Mouse (Mus musculus) ovary, postnatal 36 days (tissue): ENCODE measurements around the gene Ankmy1.
A peak's percentile ranks its signal among the peaks of the same experiment; 100 is the strongest.

ENCODE experiments used
- DNase-seq: peaks from one replicate; pipeline ENCODE4 v3.0.0; 2022; ENCODE audit warnings: low spot score, mixed read lengths

The Ankmy1 gene

GRCm38 (mm10) chr1:92911721-92912138 lies 9.0 kb upstream of the Ankmy1 start:
- no peak for DNase-seq

DNA sequence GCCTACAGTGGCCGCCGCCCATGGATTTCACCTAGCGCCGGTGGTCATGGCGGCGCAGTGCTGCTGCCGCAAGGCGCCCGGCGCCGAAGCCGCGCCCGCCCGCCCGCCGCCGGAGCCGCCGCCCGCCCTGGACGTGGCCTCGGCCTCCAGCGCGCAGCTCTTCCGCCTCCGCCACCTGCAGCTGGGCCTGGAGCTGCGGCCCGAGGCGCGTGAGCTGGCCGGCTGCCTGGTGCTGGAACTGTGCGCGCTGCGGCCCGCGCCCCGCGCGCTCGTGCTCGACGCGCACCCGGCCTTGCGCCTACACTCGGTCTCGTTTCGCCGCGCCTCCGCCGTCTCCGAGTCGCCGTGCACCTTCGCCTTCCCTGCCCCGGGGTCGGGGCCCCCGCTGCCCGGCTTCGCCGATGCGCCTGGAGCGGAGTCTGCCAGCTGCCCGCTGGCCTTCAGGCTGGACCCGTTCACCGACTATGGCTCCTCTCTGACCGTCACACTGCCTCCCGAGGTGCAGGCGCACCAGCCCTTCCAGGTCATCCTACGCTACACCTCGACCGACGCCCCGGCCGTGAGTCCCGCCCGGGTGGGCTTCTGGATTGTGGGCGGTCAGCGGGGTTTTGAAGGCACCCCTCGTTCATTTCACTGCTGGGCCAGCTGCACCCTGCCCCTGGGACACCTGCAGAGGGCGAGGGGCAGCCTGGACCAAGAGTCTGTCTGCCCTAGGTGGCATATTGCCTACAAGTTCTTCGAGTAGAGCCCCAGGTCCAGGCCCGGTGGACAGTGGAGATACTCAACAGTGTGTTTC lies 8.4 kb upstream of the Ankmy1 start:
- peak; percentile 72 for DNase-seq

- DNase-seq, result peak; percentile 82
Measured at GRCm38 (mm10) chr1:92910239-92910885, 7.7 kb upstream of the Ankmy1 start, which contains the start of gene Rnpepl1. Gene Rnpepl1, plus strand, starts transcription at chr1:92910783.

DNA sequence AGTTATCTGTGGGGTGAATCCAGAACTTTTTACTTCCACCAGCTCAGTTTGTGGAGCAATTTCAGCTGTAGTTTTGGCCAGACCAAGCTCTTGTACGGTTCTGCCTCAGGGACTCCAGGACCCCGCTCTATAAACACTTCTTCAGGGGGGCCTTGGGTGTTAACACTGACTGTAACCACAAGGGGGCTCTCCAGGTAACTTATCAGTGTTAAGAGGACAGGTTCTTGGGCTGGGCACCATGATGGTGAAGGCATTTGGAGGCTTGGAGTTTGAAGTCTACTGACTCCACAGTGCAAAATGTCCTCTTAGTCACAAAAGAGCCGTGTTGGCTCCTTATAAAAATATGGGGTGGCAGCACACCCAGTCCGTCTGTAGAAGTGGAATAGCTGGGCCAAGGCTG lies 6.4 kb upstream of the Ankmy1 start:
- DNase-seq, result no peak

DNA sequence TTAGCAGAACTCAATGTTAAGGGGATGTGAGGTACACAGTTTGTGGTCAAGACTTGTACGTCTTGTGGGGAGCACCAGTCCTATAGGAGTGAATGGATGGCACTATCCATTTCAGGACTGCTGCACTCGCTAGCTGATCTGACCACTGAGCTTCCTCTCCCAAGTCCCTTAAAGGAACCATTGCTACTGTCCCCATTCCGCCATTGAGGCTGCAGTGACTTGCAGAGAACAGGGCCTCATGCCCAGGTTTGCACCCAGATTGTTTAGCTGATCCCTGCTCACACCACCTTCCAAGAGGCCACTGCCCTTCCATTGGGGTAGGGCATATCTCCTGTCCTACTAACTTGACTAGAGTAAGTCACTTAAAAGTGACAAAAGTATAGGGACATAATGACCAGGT lies 6.0 kb upstream of the Ankmy1 start:
- no peak for DNase-seq

- DNase-seq, result no peak
Measured at GRCm38 (mm10) chr1:92907632-92908360, 5.1 kb upstream of the Ankmy1 start.

DNA sequence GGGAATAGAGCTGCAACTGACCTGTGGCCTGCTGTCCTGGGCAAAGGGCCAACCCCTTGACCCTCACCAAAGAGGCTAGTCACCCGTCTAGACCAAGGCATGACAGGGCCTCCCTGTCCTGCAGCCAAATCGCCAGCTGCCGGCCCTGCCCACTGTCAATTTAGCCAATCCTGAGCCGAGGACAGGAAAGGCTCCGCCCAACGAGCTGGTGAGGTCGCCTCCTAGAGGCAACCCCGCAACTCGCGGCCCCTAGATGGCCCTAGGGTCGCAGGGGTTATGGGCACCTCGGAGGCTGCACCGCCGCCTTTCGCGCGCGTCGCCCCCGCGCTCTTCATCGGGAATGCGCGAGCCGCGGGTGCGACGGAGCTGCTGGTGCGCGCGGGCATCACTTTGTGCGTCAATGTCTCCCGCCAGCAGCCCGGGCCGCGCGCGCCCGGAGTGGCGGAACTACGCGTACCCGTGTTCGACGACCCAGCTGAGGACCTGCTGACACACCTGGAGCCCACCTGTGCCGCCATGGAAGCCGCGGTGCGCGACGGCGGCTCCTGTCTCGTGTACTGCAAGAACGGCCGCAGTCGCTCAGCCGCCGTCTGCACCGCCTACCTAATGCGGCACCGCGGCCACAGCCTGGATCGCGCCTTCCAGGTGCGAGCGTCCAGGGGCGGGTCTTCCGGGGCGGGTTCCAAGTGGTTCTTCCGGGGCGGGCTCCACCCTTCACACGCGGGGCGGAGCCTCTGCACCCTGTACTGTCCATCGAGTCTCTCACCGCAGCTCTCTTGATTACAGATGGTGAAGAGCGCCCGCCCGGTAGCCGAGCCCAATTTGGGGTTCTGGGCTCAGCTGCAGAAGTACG lies 4.3 kb upstream of the Ankmy1 start, which contains the start of gene Dusp28:
TSS of gene Dusp28 (plus strand) at position 203 of the 853 bp plus-strand sequence.
- DNase-seq, result peak; percentile 82

GRCm38 (mm10) chr1:92905703-92906310 lies 3.1 kb upstream of the Ankmy1 start:
- no peak for DNase-seq

DNA sequence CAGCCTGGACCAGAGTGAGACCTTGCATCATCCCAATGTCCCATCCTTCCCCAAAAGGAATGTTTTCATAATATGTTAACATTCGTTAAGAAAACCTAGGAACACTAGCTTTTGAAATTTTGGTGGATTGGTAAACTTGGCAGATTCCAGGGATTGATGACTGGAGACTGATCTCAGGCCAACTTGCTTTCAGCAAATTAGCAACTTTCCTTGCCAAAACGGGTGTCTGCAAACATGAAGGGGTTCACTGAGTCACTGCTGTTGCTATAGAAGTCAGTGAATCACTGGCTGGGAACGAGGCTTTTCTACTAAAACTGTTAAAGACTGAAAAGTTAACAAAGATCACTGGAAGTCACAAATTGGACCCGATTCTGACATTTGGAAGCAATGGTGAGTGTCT lies 921 bp upstream of the Ankmy1 start:
- no peak for DNase-seq

- DNase-seq, result peak; percentile 72
Measured at GRCm38 (mm10) chr1:92895089-92895488, 7.6 kb downstream of the Ankmy1 start.

- DNase-seq, result no peak
Measured at GRCm38 (mm10) chr1:92893896-92894295, 8.8 kb downstream of the Ankmy1 start.

DNA sequence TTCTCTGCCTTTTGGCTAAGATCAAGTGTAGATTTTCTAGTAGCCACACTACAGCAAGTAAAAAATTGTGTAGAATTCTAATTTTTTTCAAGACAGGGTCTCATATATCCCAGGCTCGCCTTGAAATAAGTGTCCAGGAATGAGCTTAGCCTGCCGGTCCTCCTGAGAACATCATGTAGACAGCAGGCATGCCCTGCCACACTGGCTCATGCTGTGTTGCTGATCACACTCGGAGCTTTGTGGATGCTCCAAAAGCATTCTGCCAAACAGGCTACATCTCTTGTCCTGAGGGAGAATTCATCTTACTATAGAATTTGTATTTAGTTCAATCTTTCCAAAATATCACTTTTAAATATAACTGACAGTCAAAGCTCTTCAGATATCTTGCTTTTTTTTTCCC lies 9.9 kb downstream of the Ankmy1 start:
- no peak for DNase-seq

- DNase-seq, result no peak
Measured at GRCm38 (mm10) chr1:92888901-92889655, 13.6 kb downstream of the Ankmy1 start.

DNA sequence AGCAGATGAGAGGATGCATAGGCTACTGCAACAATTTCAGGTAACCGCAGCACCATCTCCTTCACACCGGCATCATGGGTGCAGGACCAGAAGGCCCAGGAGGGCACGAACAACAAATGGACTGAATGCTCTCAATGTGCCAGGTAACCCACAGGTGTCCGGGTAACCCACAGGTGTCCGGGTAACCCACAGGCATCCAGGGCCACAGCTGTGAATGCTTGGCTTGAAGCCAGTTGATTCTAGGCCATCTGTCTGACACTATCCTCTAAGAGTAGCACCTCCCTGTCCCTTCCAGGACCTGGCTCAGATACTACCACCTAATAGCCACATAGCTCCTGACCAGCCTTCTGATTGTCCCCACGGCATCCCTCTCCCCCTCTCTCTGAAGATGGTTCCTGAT lies 20.7 kb downstream of the Ankmy1 start:
- DNase-seq, result no peak

- DNase-seq, result no peak
Measured at GRCm38 (mm10) chr1:92880101-92880500, 22.6 kb downstream of the Ankmy1 start.

DNA sequence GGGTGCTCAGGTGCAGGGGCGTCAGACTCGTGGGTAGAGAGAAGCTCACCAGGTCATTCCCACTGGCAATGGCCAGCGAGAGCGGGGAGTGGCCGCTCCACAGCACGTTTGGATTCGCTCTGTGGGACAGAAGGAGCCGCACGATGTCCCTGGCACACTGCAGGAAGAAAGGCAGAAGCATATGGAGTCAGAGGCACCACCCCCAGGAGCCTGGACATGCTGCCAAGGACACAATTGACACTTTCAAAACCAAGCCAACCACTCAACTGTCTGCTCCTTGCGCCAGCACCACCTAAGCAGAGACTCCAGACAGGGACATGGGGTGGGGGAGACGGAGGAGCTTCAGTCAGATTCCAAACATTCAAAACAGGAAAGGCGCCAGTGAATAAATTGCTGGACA lies 23.4 kb downstream of the Ankmy1 start:
- DNase-seq, result no peak

DNA sequence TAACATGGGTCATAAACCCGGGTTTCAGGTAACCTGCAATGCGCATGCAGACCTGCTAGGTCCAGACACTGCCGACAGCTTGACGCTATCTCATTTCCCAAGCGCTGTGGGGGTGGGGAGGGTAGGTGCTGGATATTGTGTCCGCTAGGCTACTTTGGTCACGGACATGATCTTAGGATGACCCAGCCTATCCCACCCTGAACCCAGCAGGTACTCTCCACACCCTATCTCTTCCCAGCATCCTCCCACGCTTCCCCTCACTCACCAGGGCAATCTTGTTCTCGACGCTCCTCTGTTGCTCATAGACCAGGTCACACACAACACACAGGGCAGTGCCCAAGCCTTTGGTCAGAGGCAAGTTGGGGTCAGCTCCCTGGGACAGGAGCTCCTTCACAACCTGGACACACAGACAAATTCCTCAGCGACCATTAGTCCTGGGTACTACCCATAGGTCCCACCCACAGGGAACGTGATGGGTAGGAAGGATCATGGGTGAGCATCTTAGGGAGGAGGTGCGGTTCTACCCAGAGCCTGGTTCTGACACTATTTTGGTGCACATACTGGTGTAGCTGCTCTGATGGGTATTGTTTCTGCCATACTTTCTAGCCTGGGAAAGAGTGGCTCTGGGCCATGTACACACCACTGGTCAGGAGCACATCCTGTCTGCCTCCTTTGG lies 24.5 kb downstream of the Ankmy1 start:
- DNase-seq, result no peak

GRCm38 (mm10) chr1:92877431-92877978 lies 25.2 kb downstream of the Ankmy1 start:
- DNase-seq, result no peak

DNA sequence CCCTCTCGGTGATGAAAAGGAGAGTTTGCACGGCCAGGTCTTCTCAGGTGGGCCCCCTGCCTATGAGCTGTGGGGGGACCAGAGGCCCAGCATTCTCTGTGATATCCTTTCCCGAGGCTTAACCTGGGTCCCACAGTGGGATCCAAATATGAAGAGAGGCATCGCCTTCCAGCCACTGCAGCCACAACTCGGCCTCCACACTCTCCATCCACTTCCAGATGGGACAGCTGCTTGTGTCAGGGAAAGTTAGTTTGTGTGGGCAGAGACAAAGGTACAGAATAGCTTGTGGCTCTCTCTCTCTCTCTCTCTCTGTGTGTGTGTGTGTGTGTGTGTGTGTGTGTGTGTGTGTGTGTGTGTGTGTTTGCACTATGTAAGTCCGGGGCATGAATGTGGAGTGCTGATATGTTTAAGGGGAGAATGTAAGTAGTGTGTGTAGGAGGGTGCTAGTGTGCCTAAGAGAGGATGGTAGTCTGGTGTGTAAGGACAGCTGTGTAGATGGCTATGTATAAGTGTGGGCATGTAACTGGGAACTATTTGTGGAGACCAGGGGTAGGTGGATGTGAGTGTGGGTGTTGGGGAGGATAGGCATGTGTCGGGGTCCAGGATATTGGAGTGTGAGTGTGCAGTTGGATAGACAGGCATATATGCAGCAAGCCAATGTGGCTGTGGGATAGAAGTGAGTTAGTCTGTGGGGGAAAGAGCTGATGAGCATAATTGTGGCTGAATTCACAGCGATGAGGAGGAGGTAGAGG lies 27.2 kb downstream of the Ankmy1 start:
- no peak for DNase-seq
